Mouse (Mus musculus): ENCODE results near the gene Calhm1. TPM values are rescaled to one million over a fixed set of nuclear protein-coding genes. Genes with fewer than 3 reads are reported as not detected.
"Not testable (repeated sequence)": the region's sequence is repeated elsewhere in the genome, so short reads cannot be mapped to it uniquely, and the experiment has no call there.

Gene Calhm1
- polyA plus RNA-seq, 1 experiment from 2014 or later: not detected

GRCm38 (mm10) chr19:47151332-47152061, 7.4 kb upstream of the Calhm1 start:
- H3K9ac ChIP-seq: peak overlapping the region; percentile 33; the same call in 1 of the 2 replicates
- no peak overlapping the region for H3K27ac ChIP-seq
- H3K27me3 ChIP-seq: 0 out of 2 replicates have a peak, but pooled peaks cover 3% of the 10 kb centered on the region
- H3K4me1 ChIP-seq: 0 out of 2 replicates have a peak, but pooled peaks cover 4% of the 10 kb centered on the region
- no peaks in the 10 kb centered on the region for H3K9me3 ChIP-seq
- no peaks in the 10 kb centered on the region for H3K36me3 ChIP-seq
- ATAC-seq (ENCODE audit: insufficient number of reproducible peaks, insufficient read depth, low FRiP score, low TSS enrichment): no peak
- 24% methylated on average over 32 of the region's 32 CpGs for WGBS
- peak overlapping the region; percentile 27 for H3K4me3 ChIP-seq
- H3K4me2 ChIP-seq (replicated peaks): peak overlapping the region; percentile 53

GRCm38 (mm10) chr19:47149854-47150253, 5.8 kb upstream of the Calhm1 start:
- WGBS: 26% methylated on average over 4 of the region's 4 CpGs
- Histone ChIP-seq H3K27ac (no peak overlapping the region), H3K4me1 (0 out of 2 replicates have a peak, but pooled peaks cover 4% of the 10 kb centered on the region), H3K36me3 (no peaks in the 10 kb centered on the region), H3K9ac (no peak overlapping the region), H3K4me2 (replicated peaks) (no peak overlapping the region), H3K4me3 (no peak overlapping the region), H3K27me3 (0 out of 2 replicates have a peak, but pooled peaks cover 3% of the 10 kb centered on the region), H3K9me3 (no peaks in the 10 kb centered on the region)
- ATAC-seq (ENCODE audit: insufficient number of reproducible peaks, insufficient read depth, low FRiP score, low TSS enrichment): no peak

- 75% methylated on average over 5 of the region's 5 CpGs for WGBS
- Histone ChIP-seq H3K9ac (no peak overlapping the region), H3K27ac (no peak overlapping the region), H3K27me3 (0 out of 2 replicates have a peak, but pooled peaks cover 3% of the 10 kb centered on the region), H3K4me3 (no peak overlapping the region), H3K4me2 (replicated peaks) (no peak overlapping the region), H3K36me3 (no peaks in the 10 kb centered on the region), H3K4me1 (0 out of 2 replicates have a peak, but pooled peaks cover 4% of the 10 kb centered on the region), H3K9me3 (no peaks in the 10 kb centered on the region)
- no peak for ATAC-seq (ENCODE audit: insufficient number of reproducible peaks, insufficient read depth, low FRiP score, low TSS enrichment)
These were observed 4.3 kb upstream of the Calhm1 start for GRCm38 (mm10) chr19:47148267-47148847.

GRCm38 (mm10) chr19:47142438-47142837, 1.6 kb downstream of the Calhm1 start:
- no peaks in the 10 kb centered on the region for H3K36me3 ChIP-seq
- WGBS: 81% methylated on average over 6 of the region's 6 CpGs
- H3K4me2 ChIP-seq (replicated peaks): no peak overlapping the region
- H3K9me3 ChIP-seq: no peaks in the 10 kb centered on the region
- H3K27ac ChIP-seq: no peak overlapping the region
- peaks cover 15% of the 10 kb centered on the region for H3K4me1 ChIP-seq
- no peak overlapping the region for H3K9ac ChIP-seq
- 0 out of 2 replicates have a peak, but pooled peaks cover 3% of the 10 kb centered on the region for H3K27me3 ChIP-seq
- no peak overlapping the region for H3K4me3 ChIP-seq
- no peak for ATAC-seq (ENCODE audit: insufficient number of reproducible peaks, insufficient read depth, low FRiP score, low TSS enrichment)

- not testable (repeated sequence) for H3K9me3 ChIP-seq; H3K4me2 ChIP-seq (replicated peaks); ATAC-seq (ENCODE audit: insufficient number of reproducible peaks, insufficient read depth, low FRiP score, low TSS enrichment); H3K9ac ChIP-seq; H3K27me3 ChIP-seq; H3K36me3 ChIP-seq; H3K4me3 ChIP-seq; H3K27ac ChIP-seq
- peaks cover 28% of the 10 kb centered on the region for H3K4me1 ChIP-seq
- 36% methylated on average over 7 of the region's 7 CpGs for WGBS
These were observed 4.4 kb downstream of the Calhm1 start for GRCm38 (mm10) chr19:47139611-47140010.

- Histone ChIP-seq H3K4me1 (peaks cover 28% of the 10 kb centered on the region), H3K4me3 (peak within 1 kb of the TSS; percentile 37), H3K27ac (peak within 1 kb of the TSS; percentile 83), H3K27me3 (no peaks in the 10 kb centered on the region), H3K4me2 (replicated peaks) (peak within 1 kb of the TSS; percentile 57), H3K9ac (peak within 1 kb of the TSS; percentile 62), H3K9me3 (no peaks in the 10 kb centered on the region), H3K36me3 (peaks cover 7% of the 10 kb centered on the region)
- ATAC-seq (ENCODE audit: insufficient number of reproducible peaks, insufficient read depth, low FRiP score, low TSS enrichment): no peak
- 4% methylated on average over 28 of the region's 28 CpGs for WGBS
These were observed 6.2 kb downstream of the Calhm1 start, which contains the start of gene Calhm2 for GRCm38 (mm10) chr19:47137771-47138421. Calhm2 (minus strand) TSS chr19:47138294.

- no peaks in the 10 kb centered on the region for H3K9me3 ChIP-seq
- H3K27ac ChIP-seq: peak overlapping the region; percentile 83
- no peak for ATAC-seq (ENCODE audit: insufficient number of reproducible peaks, insufficient read depth, low FRiP score, low TSS enrichment)
- peaks cover 28% of the 10 kb centered on the region for H3K4me1 ChIP-seq
- H3K4me2 ChIP-seq (replicated peaks): peak overlapping the region; percentile 57
- peak overlapping the region; percentile 62 for H3K9ac ChIP-seq
- H3K27me3 ChIP-seq: no peaks in the 10 kb centered on the region
- 34% methylated on average over 6 of the region's 6 CpGs for WGBS
- H3K4me3 ChIP-seq: peak overlapping the region; percentile 37
- H3K36me3 ChIP-seq: peaks cover 15% of the 10 kb centered on the region
These were observed 6.9 kb downstream of the Calhm1 start for GRCm38 (mm10) chr19:47137051-47137581.

GRCm38 (mm10) chr19:47136170-47136569, 7.9 kb downstream of the Calhm1 start:
- Histone ChIP-seq H3K4me3 (no peak overlapping the region), H3K27me3 (no peaks in the 10 kb centered on the region), H3K4me2 (replicated peaks) (no peak overlapping the region; the same call in 1 of the 2 replicates), H3K27ac (no peak overlapping the region), H3K36me3 (peaks cover 19% of the 10 kb centered on the region), H3K9me3 (no peaks in the 10 kb centered on the region), H3K4me1 (peaks cover 28% of the 10 kb centered on the region), H3K9ac (no peak overlapping the region)
- no peak for ATAC-seq (ENCODE audit: insufficient number of reproducible peaks, insufficient read depth, low FRiP score, low TSS enrichment)
- 82% methylated on average over 5 of the region's 5 CpGs for WGBS

- no peaks in the 10 kb centered on the region for H3K27me3 ChIP-seq
- H3K36me3 ChIP-seq: peaks cover 23% of the 10 kb centered on the region
- no peak overlapping the region for H3K9ac ChIP-seq
- 86% methylated on average over 17 of the region's 17 CpGs for WGBS
- no peak overlapping the region for H3K4me2 ChIP-seq (replicated peaks)
- no peak overlapping the region for H3K27ac ChIP-seq
- H3K4me1 ChIP-seq: peaks cover 28% of the 10 kb centered on the region
- H3K9me3 ChIP-seq: no peaks in the 10 kb centered on the region
- H3K4me3 ChIP-seq: no peak overlapping the region
- ATAC-seq (ENCODE audit: insufficient number of reproducible peaks, insufficient read depth, low FRiP score, low TSS enrichment): no peak
These were observed 8.5 kb downstream of the Calhm1 start for GRCm38 (mm10) chr19:47135568-47135967.

GRCm38 (mm10) chr19:47133161-47133560, 10.9 kb downstream of the Calhm1 start:
- Histone ChIP-seq H3K4me2 (replicated peaks) (no peak overlapping the region), H3K9me3 (no peaks in the 10 kb centered on the region), H3K27me3 (no peaks in the 10 kb centered on the region), H3K4me1 (peaks cover 19% of the 10 kb centered on the region), H3K4me3 (no peak overlapping the region), H3K36me3 (peaks cover 47% of the 10 kb centered on the region), H3K27ac (no peak overlapping the region), H3K9ac (no peak overlapping the region)
- no peak for ATAC-seq (ENCODE audit: insufficient number of reproducible peaks, insufficient read depth, low FRiP score, low TSS enrichment)
- WGBS: 90% methylated on average over 7 of the region's 7 CpGs

- H3K36me3 ChIP-seq: peaks cover 68% of the 10 kb centered on the region
- no peak overlapping the region for H3K27ac ChIP-seq
- no peaks in the 10 kb centered on the region for H3K4me1 ChIP-seq
- no peak overlapping the region for H3K4me3 ChIP-seq
- no peak for ATAC-seq (ENCODE audit: insufficient number of reproducible peaks, insufficient read depth, low FRiP score, low TSS enrichment)
- H3K9me3 ChIP-seq: no peaks in the 10 kb centered on the region
- H3K9ac ChIP-seq: no peak overlapping the region
- WGBS: 95% methylated on average over 15 of the region's 15 CpGs
- no peaks in the 10 kb centered on the region for H3K27me3 ChIP-seq
- no peak overlapping the region for H3K4me2 ChIP-seq (replicated peaks)
These were observed 13.4 kb downstream of the Calhm1 start for GRCm38 (mm10) chr19:47130551-47131125.

All from embryonic facial prominence, embryonic 12.5 days (tissue).